Mouse (Mus musculus) kidney, postnatal 4 days (tissue): ENCODE measurements around the gene Ryr2.

Source experiments
- DNase-seq, 2 experiments: peaks; one replicate each; pipeline ENCODE4 v3.0.0; 2021; ENCODE audit warnings: mixed read lengths in 2 of 2

Gene Ryr2

GRCm38 (mm10) chr13:11532014-11532890, 574.5 kb downstream of the Ryr2 start:
- DNase-seq = no peak

DNA sequence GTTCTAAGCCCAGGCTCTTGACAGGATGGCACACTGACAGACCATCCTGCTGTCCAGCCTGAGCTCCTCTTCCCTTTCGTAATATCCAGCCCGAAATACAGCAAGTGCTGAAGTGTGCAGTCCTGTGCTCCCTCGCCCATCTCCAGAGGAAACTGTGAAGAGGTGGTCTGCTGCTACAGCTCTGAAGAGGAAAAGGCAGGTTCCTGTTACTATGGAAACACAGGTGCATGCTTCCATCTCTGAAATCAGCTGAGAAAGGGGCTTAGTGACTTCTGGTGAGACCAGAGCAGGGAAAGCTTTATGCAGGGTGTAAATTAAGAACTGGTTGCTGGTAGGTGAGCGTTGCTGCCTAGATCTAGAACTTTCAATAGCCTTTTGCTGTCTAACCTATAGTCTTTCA, 583.1 kb downstream of the Ryr2 start:
- no peak for DNase-seq

DNA sequence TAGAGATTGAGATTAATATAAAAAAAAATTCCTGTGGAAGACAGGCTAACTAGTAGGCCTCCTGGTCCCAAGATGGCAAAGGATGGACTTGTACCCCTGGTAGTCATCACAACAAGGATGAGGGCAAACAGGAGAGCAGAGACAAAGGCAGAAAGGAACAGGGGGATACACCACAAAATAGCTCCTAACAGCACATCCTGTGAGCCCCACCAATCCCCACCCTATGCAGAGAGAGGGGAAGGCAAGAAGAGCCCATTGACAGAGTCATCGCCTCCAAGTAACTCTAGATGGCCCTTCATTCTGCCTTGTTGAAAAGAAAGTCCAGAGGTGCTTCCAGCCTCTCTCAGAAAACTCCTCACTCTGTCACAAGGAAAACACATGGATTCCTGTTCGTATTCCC, 586.0 kb downstream of the Ryr2 start:
- DNase-seq = no peak

DNA sequence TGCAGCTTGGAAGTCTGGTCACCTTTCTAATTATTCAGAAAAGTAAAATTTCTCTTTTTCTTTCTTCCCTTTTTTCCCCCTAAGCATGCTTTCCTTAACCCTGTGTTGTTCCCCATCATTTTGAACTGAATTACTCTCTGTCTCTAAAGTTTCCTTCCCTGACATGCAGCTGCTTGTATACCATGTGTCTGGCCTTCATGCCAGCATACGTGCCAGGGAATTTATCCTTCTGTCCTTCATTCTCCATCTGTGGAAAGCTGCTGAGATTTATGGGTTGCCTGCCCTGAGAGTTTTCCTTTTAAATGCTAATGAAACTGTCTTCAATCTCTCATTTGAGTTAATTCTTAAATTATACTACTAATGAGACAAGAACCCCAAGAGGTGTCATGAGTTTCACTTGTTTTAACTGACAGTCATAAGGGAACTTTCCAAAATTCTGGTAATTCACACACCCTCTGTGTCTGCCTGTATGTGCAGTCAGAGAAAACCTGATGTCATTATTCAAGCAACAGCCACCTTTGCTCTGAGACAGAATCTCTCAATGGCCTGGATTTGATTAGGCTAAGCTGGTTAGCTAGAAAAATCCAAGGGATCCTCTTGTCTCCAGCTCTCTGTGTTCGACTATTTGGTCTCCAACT, 595.1 kb downstream of the Ryr2 start:
- no peak for DNase-seq
